Mouse (Mus musculus): ENCODE results near the gene Hist1h2bp.
"Not testable (repeated sequence)": the region's sequence is repeated elsewhere in the genome, so short reads cannot be mapped to it uniquely, and the experiment has no call there.

Hist1h2bp gene

DNA sequence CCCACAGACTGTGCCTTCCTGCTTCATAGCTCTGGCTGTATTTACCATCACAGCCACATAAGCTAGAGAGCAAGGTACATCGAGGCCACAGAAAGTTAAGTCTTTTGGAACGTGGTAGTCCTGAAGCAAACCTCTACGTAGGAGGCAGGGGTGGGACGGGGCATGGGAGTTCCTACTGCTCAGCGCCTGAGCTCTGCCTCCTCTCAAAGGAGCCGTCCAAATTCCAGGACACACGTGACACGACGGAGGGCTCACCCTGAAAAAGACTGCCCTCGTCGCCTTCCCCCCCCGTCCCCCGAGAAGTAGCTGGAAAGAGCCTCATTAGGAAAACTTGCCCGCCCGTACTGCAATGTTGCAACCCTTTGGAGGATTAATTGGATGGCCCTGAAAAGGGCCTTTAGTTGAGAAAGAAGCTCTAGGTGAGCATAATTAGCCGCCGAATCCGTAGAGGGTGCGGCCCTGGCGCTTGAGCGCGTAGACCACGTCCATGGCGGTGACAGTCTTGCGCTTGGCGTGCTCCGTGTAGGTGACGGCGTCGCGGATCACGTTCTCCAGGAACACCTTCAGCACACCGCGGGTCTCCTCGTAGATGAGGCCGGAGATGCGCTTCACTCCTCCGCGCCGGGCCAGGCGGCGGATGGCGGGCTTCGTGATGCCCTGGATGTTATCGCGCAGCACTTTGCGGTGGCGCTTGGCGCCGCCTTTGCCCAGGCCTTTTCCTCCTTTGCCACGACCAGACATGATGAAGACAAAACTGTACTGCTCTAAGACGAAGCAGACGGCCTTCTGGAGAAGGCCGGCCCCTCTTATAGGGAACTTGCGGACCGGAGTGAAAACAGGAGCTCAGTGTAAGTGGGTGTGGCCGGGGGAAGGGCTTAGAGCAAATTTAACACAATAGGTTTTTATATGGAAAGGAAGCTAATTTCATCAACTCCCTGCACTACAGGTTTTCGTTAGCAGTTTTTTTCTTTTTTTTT lies 44.4 kb downstream of the Hist1h2bp start, which contains the start of gene Hist1h4n:
TSS of gene Hist1h4n (minus strand) at position 779 of the 977 bp plus-strand sequence.
- in situ Hi-C loops (cut with MboI; ENCODE audit: low sequenced_read_pairs) = not testable (repeated sequence)

DNA sequence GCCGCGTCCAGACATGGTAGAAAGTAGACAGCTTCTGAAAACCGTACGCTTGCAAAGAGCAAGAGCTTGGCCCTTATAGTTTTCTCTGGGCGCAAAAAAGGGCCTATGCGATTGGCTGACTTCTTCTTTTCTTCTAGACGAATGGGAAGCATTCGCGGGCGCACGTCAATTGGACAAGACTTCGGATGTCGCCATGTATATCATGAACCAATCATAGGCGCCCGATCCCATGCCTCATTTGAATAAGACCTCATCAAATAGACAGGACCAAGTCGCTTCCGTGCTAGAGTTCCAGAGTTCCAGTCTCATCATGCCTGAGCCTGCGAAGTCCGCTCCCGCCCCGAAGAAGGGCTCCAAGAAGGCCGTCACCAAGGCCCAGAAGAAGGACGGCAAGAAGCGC lies 46.2 kb downstream of the Hist1h2bp start, which contains the start of the genes Hist1h2ap and Hist1h2br:
TSS of gene Hist1h2ap (minus strand) at position 47 of the 400 bp plus-strand sequence.
TSS of gene Hist1h2br (plus strand) at position 283 of the 400 bp plus-strand sequence.
- in situ Hi-C loops (cut with MboI; ENCODE audit: low sequenced_read_pairs) = not testable (repeated sequence)

Data from CH12F3 (cell line).